Mouse (Mus musculus): ENCODE measurements around the gene Qprt. TPM values are rescaled to one million over a fixed set of nuclear protein-coding genes. Genes with fewer than 3 reads are reported as not detected.

Gene Qprt
- polyA plus RNA-seq, 1 experiment from 2014 or later = 5.4 TPM

DNA sequence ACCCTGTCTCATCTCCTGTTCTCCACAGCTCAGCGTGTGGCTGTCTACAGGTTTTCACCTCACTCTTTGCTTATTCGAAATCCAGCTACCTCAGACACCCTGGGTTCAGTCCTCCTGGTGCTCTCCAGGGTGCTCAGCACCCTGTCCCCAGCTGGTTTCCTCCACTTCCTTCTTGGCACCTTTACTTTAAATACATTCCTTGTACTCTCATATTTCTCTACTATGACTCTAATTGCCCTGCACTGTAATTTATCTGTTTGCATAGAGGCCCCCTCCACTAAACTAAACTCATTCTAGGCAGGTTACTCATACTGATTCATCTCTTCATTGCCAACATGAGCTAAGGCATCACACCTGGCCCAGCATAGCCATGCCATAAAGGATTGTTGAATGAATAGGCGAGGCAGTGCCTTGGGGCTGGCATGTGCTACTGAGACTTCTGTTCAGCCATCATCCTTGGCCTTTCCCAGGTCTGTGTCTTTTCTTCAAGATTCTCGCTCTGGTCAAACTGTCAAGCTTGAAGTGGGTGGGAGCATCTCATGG, 51.1 kb downstream of the Qprt start:
- Histone ChIP-seq H3K4me1 (replicated peaks; ENCODE audit: control insufficient read depth, insufficient read depth, low read length) (no peaks in the 10 kb centered on the region), H3K4me2 (ENCODE audit: low read depth, low read length, severe bottlenecking) (no peak overlapping the region), H3K27me3 (ENCODE audit: control insufficient read depth, insufficient read depth, low read length) (no peaks in the 10 kb centered on the region), H3K27ac (ENCODE audit: low read depth, low read length) (no peak overlapping the region), H3K36me3 (ENCODE audit: control insufficient read depth, insufficient read depth, low read length) (no peaks in the 10 kb centered on the region), H3K9me3 (ENCODE audit: control insufficient read depth, low read length) (no peaks in the 10 kb centered on the region), H3K9ac (ENCODE audit: low read length) (no peak overlapping the region), H3K4me3 (ENCODE audit: low read depth, low read length) (no peak overlapping the region)
- ATAC-seq (replicated peaks; ENCODE audit: low FRiP score) (no peak), DNase-seq (ENCODE audit: low spot score) (no peak)
- WGBS = 76% methylated on average over 4 of the region's 4 CpGs

DNA sequence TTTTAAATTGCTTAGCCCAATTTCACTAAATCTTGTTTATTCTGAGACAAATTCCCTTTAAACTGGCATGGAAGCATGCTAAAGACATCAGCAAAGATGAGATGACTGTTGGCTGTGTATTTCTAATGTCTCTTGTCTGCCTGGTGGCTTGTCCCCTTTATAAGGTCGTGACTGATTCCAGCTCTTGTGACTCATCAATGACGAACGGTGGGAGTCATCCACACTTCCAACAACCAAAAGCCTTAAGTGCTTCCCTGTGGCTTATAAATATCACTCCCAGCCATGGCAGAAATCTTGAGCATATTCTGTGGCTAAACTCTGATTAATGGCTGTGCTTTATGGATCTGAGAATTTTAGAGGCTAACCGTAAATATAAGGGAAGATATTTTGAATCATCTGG, 55.7 kb downstream of the Qprt start:
- DNase-seq (ENCODE audit: low spot score) (no peak), ATAC-seq (replicated peaks; ENCODE audit: low FRiP score) (no peak)
- H3K9ac ChIP-seq (ENCODE audit: low read length) = no peak overlapping the region
- H3K4me1 ChIP-seq (replicated peaks; ENCODE audit: control insufficient read depth, insufficient read depth, low read length) = no peaks in the 10 kb centered on the region
- no peak overlapping the region for H3K4me3 ChIP-seq (ENCODE audit: low read depth, low read length)
- no peak overlapping the region for H3K27ac ChIP-seq (ENCODE audit: low read depth, low read length)
- H3K9me3 ChIP-seq (ENCODE audit: control insufficient read depth, low read length) = no peaks in the 10 kb centered on the region
- H3K4me2 ChIP-seq (ENCODE audit: low read depth, low read length, severe bottlenecking) = no peak overlapping the region
- no peaks in the 10 kb centered on the region for H3K36me3 ChIP-seq (ENCODE audit: control insufficient read depth, insufficient read depth, low read length)
- no peaks in the 10 kb centered on the region for H3K27me3 ChIP-seq (ENCODE audit: control insufficient read depth, insufficient read depth, low read length)
- 86% methylated on average over 4 of the region's 4 CpGs for WGBS

DNA sequence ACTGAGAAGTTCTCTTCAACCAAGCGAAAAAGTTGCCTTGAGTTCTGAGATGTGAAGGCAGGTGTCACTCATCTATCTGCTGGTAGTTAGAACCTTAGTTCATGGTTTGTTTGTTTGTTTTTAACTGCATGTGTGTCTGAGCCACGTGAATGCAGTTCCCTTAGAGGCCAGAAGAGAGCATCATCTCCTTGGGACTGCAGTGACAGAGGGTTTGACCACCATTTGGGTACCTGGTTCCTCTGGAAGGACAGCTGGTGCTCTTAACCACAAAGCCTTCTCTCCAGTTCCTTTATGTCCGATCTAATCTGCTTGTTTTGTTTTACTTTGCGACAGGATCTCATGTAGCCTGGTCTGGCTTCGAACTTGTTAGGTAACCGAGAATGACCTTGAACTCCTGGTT, 56.5 kb downstream of the Qprt start:
- Histone ChIP-seq H3K4me2 (ENCODE audit: low read depth, low read length, severe bottlenecking) (no peak overlapping the region), H3K27ac (ENCODE audit: low read depth, low read length) (no peak overlapping the region), H3K4me1 (replicated peaks; ENCODE audit: control insufficient read depth, insufficient read depth, low read length) (no peaks in the 10 kb centered on the region), H3K9me3 (ENCODE audit: control insufficient read depth, low read length) (no peaks in the 10 kb centered on the region), H3K4me3 (ENCODE audit: low read depth, low read length) (no peak overlapping the region), H3K27me3 (ENCODE audit: control insufficient read depth, insufficient read depth, low read length) (no peaks in the 10 kb centered on the region), H3K9ac (ENCODE audit: low read length) (no peak overlapping the region), H3K36me3 (ENCODE audit: control insufficient read depth, insufficient read depth, low read length) (no peaks in the 10 kb centered on the region)
- DNase-seq (ENCODE audit: low spot score) = no peak
- no peak for ATAC-seq (replicated peaks; ENCODE audit: low FRiP score)
- 91% methylated on average over 6 of the region's 6 CpGs for WGBS

Other genes with a start within 250 kb of the Qprt start
- gene Taok2, start 237.5 kb downstream of the Qprt start, polyA plus RNA-seq (2014; fragmentation: Nextera tagmentation; extraction: Ambion mirVana) = 43.4 and 44.8 TPM in 2 replicates
- gene Tmem219, start 199.3 kb downstream of the Qprt start, polyA plus RNA-seq (2014; fragmentation: Nextera tagmentation; extraction: Ambion mirVana) = 21.3 and 24.4 TPM in 2 replicates
- gene Kctd13, start 193.3 kb downstream of the Qprt start, polyA plus RNA-seq (2014; fragmentation: Nextera tagmentation; extraction: Ambion mirVana) = 26.5 and 28.8 TPM in 2 replicates
- gene Asphd1, start 172.6 kb downstream of the Qprt start, polyA plus RNA-seq (2014; fragmentation: Nextera tagmentation; extraction: Ambion mirVana) = 0.25 and 0.40 TPM in 2 replicates
- gene Sez6l2, start 171.7 kb downstream of the Qprt start, polyA plus RNA-seq (2014; fragmentation: Nextera tagmentation; extraction: Ambion mirVana) = 6.3 and 6.7 TPM in 2 replicates
- 68.0 and 78.7 TPM in 2 replicates for gene Cdipt, start 146.3 kb downstream of the Qprt start, polyA plus RNA-seq (2014; fragmentation: Nextera tagmentation; extraction: Ambion mirVana)
- gene Cdiptos, start 146.1 kb downstream of the Qprt start, polyA plus RNA-seq (2014; fragmentation: Nextera tagmentation; extraction: Ambion mirVana) = 0.88 and 1.4 TPM in 2 replicates
- 3.9 and 4.4 TPM in 2 replicates for gene Mvp, start 107.6 kb downstream of the Qprt start, polyA plus RNA-seq (2014; fragmentation: Nextera tagmentation; extraction: Ambion mirVana)
- not detected in 2 replicates for gene Pagr1b, start 105.7 kb downstream of the Qprt start, polyA plus RNA-seq (2014; fragmentation: Nextera tagmentation; extraction: Ambion mirVana)
- gene Pagr1a, start 104.9 kb downstream of the Qprt start, polyA plus RNA-seq (2014; fragmentation: Nextera tagmentation; extraction: Ambion mirVana) = 60.5 and 72.4 TPM in 2 replicates
- 60.9 and 64.7 TPM in 2 replicates for gene Gm42742, start 101.1 kb downstream of the Qprt start, polyA plus RNA-seq (2014; fragmentation: Nextera tagmentation; extraction: Ambion mirVana)
- gene Prrt2, start 101.0 kb downstream of the Qprt start, polyA plus RNA-seq (2014; fragmentation: Nextera tagmentation; extraction: Ambion mirVana) = 9.6 and 10.3 TPM in 2 replicates
- gene Maz, start 95.2 kb downstream of the Qprt start, polyA plus RNA-seq (2014; fragmentation: Nextera tagmentation; extraction: Ambion mirVana) = 106 and 132 TPM in 2 replicates
- gene Kif22, start 79.8 kb downstream of the Qprt start, polyA plus RNA-seq (2014; fragmentation: Nextera tagmentation; extraction: Ambion mirVana) = 207 and 208 TPM in 2 replicates
- gene Zg16, start 34.9 kb downstream of the Qprt start, polyA plus RNA-seq (2014; fragmentation: Nextera tagmentation; extraction: Ambion mirVana) = not detected in 2 replicates
- gene AI467606, start 30.9 kb downstream of the Qprt start, polyA plus RNA-seq (2014; fragmentation: Nextera tagmentation; extraction: Ambion mirVana) = 0.47 and 0.85 TPM in 2 replicates
- 0.11 and 0.12 TPM in 2 replicates for gene Spn, start 15.6 kb upstream of the Qprt start, polyA plus RNA-seq (2014; fragmentation: Nextera tagmentation; extraction: Ambion mirVana)
- gene Cd2bp2, start 73.8 kb upstream of the Qprt start, polyA plus RNA-seq (2014; fragmentation: Nextera tagmentation; extraction: Ambion mirVana) = 96.5 and 104 TPM in 2 replicates
- gene Tbc1d10b, start 86.2 kb upstream of the Qprt start, polyA plus RNA-seq (2014; fragmentation: Nextera tagmentation; extraction: Ambion mirVana) = 31.7 and 36.5 TPM in 2 replicates
- gene Mylpf, start 86.7 kb upstream of the Qprt start, polyA plus RNA-seq (2014; fragmentation: Nextera tagmentation; extraction: Ambion mirVana) = 11.2 and 11.3 TPM in 2 replicates
- 41.8 and 43.3 TPM in 2 replicates for gene Zfp553, start 110.8 kb upstream of the Qprt start, polyA plus RNA-seq (2014; fragmentation: Nextera tagmentation; extraction: Ambion mirVana)
- 32.8 and 36.6 TPM in 2 replicates for gene Sept1, start 110.9 kb upstream of the Qprt start, polyA plus RNA-seq (2014; fragmentation: Nextera tagmentation; extraction: Ambion mirVana)
- gene Zfp771, start 122.0 kb upstream of the Qprt start, polyA plus RNA-seq (2014; fragmentation: Nextera tagmentation; extraction: Ambion mirVana) = 53.8 and 62.5 TPM in 2 replicates
- 265 and 279 TPM in 2 replicates for gene Dctpp1, start 138.5 kb upstream of the Qprt start, polyA plus RNA-seq (2014; fragmentation: Nextera tagmentation; extraction: Ambion mirVana)
- gene Sephs2, start 151.8 kb upstream of the Qprt start, polyA plus RNA-seq (2014; fragmentation: Nextera tagmentation; extraction: Ambion mirVana) = 86.2 and 87.0 TPM in 2 replicates
- gene Itgal, start 174.0 kb upstream of the Qprt start, polyA plus RNA-seq (2014; fragmentation: Nextera tagmentation; extraction: Ambion mirVana) = 0.21 and 0.29 TPM in 2 replicates
- gene Zfp768, start 223.4 kb upstream of the Qprt start, polyA plus RNA-seq (2014; fragmentation: Nextera tagmentation; extraction: Ambion mirVana) = 5.3 and 5.5 TPM in 2 replicates

Measured in forebrain, embryonic 11.5 days (tissue).